Mouse (Mus musculus): ENCODE results near the gene Socs5. TPM values are rescaled to one million over a fixed set of nuclear protein-coding genes. Genes with fewer than 3 reads are reported as not detected.

The Socs5 gene
- polyA plus RNA-seq, 1 experiment from 2014 or later: 23.0 TPM

DNA sequence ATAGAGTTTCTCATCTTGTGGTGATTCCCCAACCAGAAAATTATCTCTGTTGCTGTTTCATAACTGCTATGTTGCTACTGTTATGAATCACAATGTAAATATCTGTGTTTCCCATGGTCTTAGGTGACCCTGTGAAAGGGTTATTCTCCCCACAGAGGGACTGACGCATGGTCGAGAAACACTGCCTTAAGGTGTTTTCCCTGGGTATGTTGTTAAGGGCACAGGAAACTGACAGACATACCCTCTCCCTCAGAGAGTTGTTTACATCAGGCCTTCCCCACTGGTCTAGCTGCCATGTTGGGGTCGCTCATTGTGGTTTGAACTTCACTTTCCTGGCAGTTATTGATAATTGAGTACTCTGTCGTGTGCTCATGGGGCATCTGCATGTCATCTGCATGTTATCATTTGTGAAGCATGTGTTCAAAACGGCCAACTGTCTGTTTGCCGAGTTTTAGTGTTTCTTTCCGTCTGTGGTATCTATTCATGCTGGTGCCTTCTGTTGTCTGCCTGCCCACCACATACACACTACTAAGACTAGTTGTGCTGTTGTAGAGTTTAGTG, 11.6 kb downstream of the Socs5 start:
- Histone ChIP-seq H3K4me2 (ENCODE audit: low read depth, low read length) (no peak overlapping the region), H3K9ac (replicated peaks; ENCODE audit: low read depth, low read length) (no peak overlapping the region), H3K9me3 (ENCODE audit: control insufficient read depth, low read length) (no peaks in the 10 kb centered on the region), H3K4me3 (ENCODE audit: low read depth, low read length) (no peak overlapping the region), H3K4me1 (ENCODE audit: control insufficient read depth, insufficient read depth, low read length) (peaks cover 10% of the 10 kb centered on the region; the same call in 1 of the 2 replicates), H3K27ac (ENCODE audit: low read depth, low read length) (no peak overlapping the region), H3K36me3 (ENCODE audit: control insufficient read depth, insufficient read depth, low read length) (no peaks in the 10 kb centered on the region), H3K27me3 (ENCODE audit: control insufficient read depth, insufficient read depth, low read length) (no peaks in the 10 kb centered on the region)
- no peak for ATAC-seq (ENCODE audit: low read depth)
- WGBS: 91% methylated on average over 7 of the region's 7 CpGs

DNA sequence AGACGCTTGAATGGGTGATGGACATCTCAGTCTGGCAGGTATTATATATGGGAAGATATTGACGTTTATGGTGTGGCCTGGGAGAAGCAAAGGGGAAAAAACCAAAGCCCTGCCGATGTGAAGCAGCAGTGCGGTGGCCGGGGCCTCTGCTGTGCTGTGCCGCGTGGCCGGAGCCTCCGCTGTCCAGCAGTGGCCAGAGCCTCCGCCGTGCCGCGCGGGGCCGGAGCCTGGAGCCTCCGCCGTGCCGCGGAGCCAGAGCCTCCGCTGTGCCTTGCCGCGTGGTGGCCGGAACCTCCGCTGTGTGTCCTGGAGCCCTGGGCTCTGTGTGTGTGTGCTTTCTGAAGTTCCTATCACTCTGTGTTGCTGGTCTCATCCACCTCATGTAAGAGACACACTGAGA, 17.9 kb downstream of the Socs5 start:
- Histone ChIP-seq H3K4me1 (ENCODE audit: control insufficient read depth, insufficient read depth, low read length) (no peaks in the 10 kb centered on the region), H3K4me2 (ENCODE audit: low read depth, low read length) (peak overlapping the region; percentile 42), H3K36me3 (ENCODE audit: control insufficient read depth, insufficient read depth, low read length) (0 out of 2 replicates have a peak, but pooled peaks cover 4% of the 10 kb centered on the region), H3K27ac (ENCODE audit: low read depth, low read length) (no peak overlapping the region), H3K9me3 (ENCODE audit: control insufficient read depth, low read length) (no peaks in the 10 kb centered on the region; the same call in none of the 2 replicates), H3K4me3 (ENCODE audit: low read depth, low read length) (no peak overlapping the region), H3K27me3 (ENCODE audit: control insufficient read depth, insufficient read depth, low read length) (no peaks in the 10 kb centered on the region), H3K9ac (replicated peaks; ENCODE audit: low read depth, low read length) (0 out of 2 replicates have a peak overlapping the region, but pooled peaks have one; percentile 11)
- WGBS: 47% methylated on average over 24 of the region's 24 CpGs
- no peak for ATAC-seq (ENCODE audit: low read depth)

DNA sequence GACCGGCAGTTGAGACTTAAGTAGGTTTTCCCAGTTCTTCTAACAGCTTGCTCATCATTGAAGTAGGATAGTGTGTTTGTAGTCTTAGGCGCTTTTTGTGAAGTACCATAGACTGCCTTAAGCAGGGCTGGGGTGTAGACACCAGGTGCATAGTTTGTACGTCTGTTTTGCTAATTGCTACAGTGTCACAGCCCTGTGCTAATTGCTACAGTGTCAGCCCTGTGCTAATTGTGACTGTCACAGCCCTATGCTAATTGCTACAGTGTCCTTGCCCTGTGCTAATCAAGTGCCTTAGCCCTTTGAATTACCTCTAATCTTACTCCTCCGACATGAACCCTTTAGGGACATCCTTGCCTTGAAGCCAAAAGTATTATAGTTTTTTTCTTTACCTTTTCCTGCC, 24.8 kb downstream of the Socs5 start:
- H3K4me3 ChIP-seq (ENCODE audit: low read depth, low read length): no peak overlapping the region
- peaks cover 10% of the 10 kb centered on the region; the same call in 1 of the 2 replicates for H3K36me3 ChIP-seq (ENCODE audit: control insufficient read depth, insufficient read depth, low read length)
- H3K27me3 ChIP-seq (ENCODE audit: control insufficient read depth, insufficient read depth, low read length): no peaks in the 10 kb centered on the region
- no peak overlapping the region for H3K27ac ChIP-seq (ENCODE audit: low read depth, low read length)
- no peak overlapping the region for H3K4me2 ChIP-seq (ENCODE audit: low read depth, low read length)
- no peaks in the 10 kb centered on the region for H3K4me1 ChIP-seq (ENCODE audit: control insufficient read depth, insufficient read depth, low read length)
- no peak overlapping the region for H3K9ac ChIP-seq (replicated peaks; ENCODE audit: low read depth, low read length)
- 56% methylated on average over 4 of the region's 4 CpGs for WGBS
- ATAC-seq (ENCODE audit: low read depth): no peak
- no peaks in the 10 kb centered on the region for H3K9me3 ChIP-seq (ENCODE audit: control insufficient read depth, low read length)

GRCm38 (mm10) chr17:87133823-87134222, 26.3 kb downstream of the Socs5 start:
- H3K4me1 ChIP-seq (ENCODE audit: control insufficient read depth, insufficient read depth, low read length): no peaks in the 10 kb centered on the region
- WGBS: 73% methylated on average over 23 of the region's 23 CpGs
- no peak overlapping the region for H3K4me2 ChIP-seq (ENCODE audit: low read depth, low read length)
- no peaks in the 10 kb centered on the region for H3K9me3 ChIP-seq (ENCODE audit: control insufficient read depth, low read length)
- ATAC-seq (ENCODE audit: low read depth): no peak
- no peak overlapping the region for H3K27ac ChIP-seq (ENCODE audit: low read depth, low read length)
- peaks cover 10% of the 10 kb centered on the region; the same call in 1 of the 2 replicates for H3K36me3 ChIP-seq (ENCODE audit: control insufficient read depth, insufficient read depth, low read length)
- H3K4me3 ChIP-seq (ENCODE audit: low read depth, low read length): no peak overlapping the region
- no peaks in the 10 kb centered on the region for H3K27me3 ChIP-seq (ENCODE audit: control insufficient read depth, insufficient read depth, low read length)
- no peak overlapping the region for H3K9ac ChIP-seq (replicated peaks; ENCODE audit: low read depth, low read length)

GRCm38 (mm10) chr17:87134631-87135030, 27.2 kb downstream of the Socs5 start:
- no peak overlapping the region for H3K27ac ChIP-seq (ENCODE audit: low read depth, low read length)
- WGBS: 94% methylated on average over 24 of the region's 24 CpGs
- H3K4me2 ChIP-seq (ENCODE audit: low read depth, low read length): no peak overlapping the region
- no peaks in the 10 kb centered on the region for H3K9me3 ChIP-seq (ENCODE audit: control insufficient read depth, low read length)
- no peaks in the 10 kb centered on the region for H3K27me3 ChIP-seq (ENCODE audit: control insufficient read depth, insufficient read depth, low read length)
- no peaks in the 10 kb centered on the region for H3K4me1 ChIP-seq (ENCODE audit: control insufficient read depth, insufficient read depth, low read length)
- peaks cover 10% of the 10 kb centered on the region; the same call in 1 of the 2 replicates for H3K36me3 ChIP-seq (ENCODE audit: control insufficient read depth, insufficient read depth, low read length)
- H3K9ac ChIP-seq (replicated peaks; ENCODE audit: low read depth, low read length): no peak overlapping the region
- no peak for ATAC-seq (ENCODE audit: low read depth)
- no peak overlapping the region for H3K4me3 ChIP-seq (ENCODE audit: low read depth, low read length)

DNA sequence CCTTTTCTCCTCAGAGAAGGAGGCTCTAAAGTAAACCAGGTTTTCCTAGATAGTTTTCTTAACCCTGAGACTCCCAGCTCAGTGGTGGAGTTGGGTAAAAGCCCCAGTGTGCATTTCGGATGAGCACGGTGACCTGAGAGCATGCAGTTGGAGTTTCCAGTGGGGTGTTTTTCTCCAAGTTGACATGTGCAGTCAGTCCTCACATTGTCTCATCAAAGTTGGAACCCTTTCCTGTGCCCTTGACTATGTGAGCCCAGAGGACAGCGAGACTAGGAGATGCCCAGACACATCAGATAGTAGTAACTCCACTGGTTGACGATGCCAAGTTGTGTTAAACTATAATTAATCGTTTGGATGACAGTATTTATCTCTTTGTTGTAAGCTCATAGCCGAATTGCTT, 28.3 kb downstream of the Socs5 start:
- Histone ChIP-seq H3K36me3 (ENCODE audit: control insufficient read depth, insufficient read depth, low read length) (peaks cover 10% of the 10 kb centered on the region; the same call in 1 of the 2 replicates), H3K9ac (replicated peaks; ENCODE audit: low read depth, low read length) (no peak overlapping the region), H3K9me3 (ENCODE audit: control insufficient read depth, low read length) (no peaks in the 10 kb centered on the region), H3K27ac (ENCODE audit: low read depth, low read length) (no peak overlapping the region), H3K4me1 (ENCODE audit: control insufficient read depth, insufficient read depth, low read length) (no peaks in the 10 kb centered on the region), H3K27me3 (ENCODE audit: control insufficient read depth, insufficient read depth, low read length) (no peaks in the 10 kb centered on the region), H3K4me3 (ENCODE audit: low read depth, low read length) (no peak overlapping the region), H3K4me2 (ENCODE audit: low read depth, low read length) (no peak overlapping the region)
- ATAC-seq (ENCODE audit: low read depth): no peak
- 91% methylated on average over 6 of the region's 6 CpGs for WGBS

GRCm38 (mm10) chr17:87141188-87141935, 33.9 kb downstream of the Socs5 start:
- no peak for ATAC-seq (ENCODE audit: low read depth)
- no peaks in the 10 kb centered on the region for H3K9me3 ChIP-seq (ENCODE audit: control insufficient read depth, low read length)
- no peaks in the 10 kb centered on the region; the same call in 1 of the 2 replicates for H3K36me3 ChIP-seq (ENCODE audit: control insufficient read depth, insufficient read depth, low read length)
- WGBS: 85% methylated on average over 9 of the region's 9 CpGs
- H3K4me2 ChIP-seq (ENCODE audit: low read depth, low read length): no peak overlapping the region
- H3K27me3 ChIP-seq (ENCODE audit: control insufficient read depth, insufficient read depth, low read length): no peaks in the 10 kb centered on the region
- H3K4me1 ChIP-seq (ENCODE audit: control insufficient read depth, insufficient read depth, low read length): no peaks in the 10 kb centered on the region
- H3K4me3 ChIP-seq (ENCODE audit: low read depth, low read length): no peak overlapping the region
- no peak overlapping the region for H3K9ac ChIP-seq (replicated peaks; ENCODE audit: low read depth, low read length)
- H3K27ac ChIP-seq (ENCODE audit: low read depth, low read length): no peak overlapping the region

DNA sequence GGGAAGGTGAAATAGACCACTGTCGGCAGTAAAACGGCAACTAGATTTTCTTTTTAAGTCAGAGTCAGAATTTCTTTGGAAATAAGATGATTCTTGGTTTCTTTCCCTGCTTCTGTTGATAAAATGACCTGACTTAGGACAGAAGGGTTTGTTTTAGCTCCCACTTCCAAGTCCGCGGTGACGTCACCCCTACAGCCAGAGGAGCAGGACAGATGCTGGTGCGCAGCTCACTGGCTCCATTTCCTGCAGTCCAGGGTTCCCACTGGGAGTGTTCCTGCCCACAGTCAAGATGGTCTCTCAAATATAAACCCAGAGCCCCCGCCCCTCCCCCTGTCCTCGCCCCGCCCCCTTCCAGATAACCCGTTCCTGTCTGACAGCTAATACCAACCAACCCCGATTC, 34.8 kb downstream of the Socs5 start:
- H3K4me2 ChIP-seq (ENCODE audit: low read depth, low read length): no peak overlapping the region
- no peak overlapping the region for H3K4me3 ChIP-seq (ENCODE audit: low read depth, low read length)
- WGBS: 50% methylated on average over 11 of the region's 11 CpGs

DNA sequence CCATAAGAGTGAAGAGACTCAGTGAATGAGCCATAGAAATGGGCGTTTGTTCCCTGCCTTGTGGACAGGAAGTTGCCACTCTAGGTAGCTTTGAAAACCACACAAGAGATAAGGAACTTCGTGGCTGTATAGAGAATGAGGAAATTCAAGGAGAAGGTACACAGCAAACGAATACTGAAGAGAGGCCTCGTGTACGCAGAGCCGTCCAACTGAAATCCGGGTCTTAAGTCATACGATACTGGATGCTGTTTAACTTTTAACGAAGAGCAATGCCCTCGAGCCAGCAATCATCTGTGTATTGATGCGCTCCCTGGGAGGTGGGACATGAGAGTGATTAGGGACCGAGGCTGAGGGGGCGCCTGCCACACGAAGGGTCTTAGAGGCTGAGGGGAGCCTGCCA, 35.7 kb downstream of the Socs5 start:
- no peak for ATAC-seq (ENCODE audit: low read depth)
- WGBS: 72% methylated on average over 14 of the region's 14 CpGs
- Histone ChIP-seq H3K36me3 (ENCODE audit: control insufficient read depth, insufficient read depth, low read length) (no peaks in the 10 kb centered on the region), H3K27ac (ENCODE audit: low read depth, low read length) (no peak overlapping the region), H3K27me3 (ENCODE audit: control insufficient read depth, insufficient read depth, low read length) (no peaks in the 10 kb centered on the region), H3K4me3 (ENCODE audit: low read depth, low read length) (no peak overlapping the region), H3K9me3 (ENCODE audit: control insufficient read depth, low read length) (no peaks in the 10 kb centered on the region), H3K4me2 (ENCODE audit: low read depth, low read length) (no peak overlapping the region), H3K4me1 (ENCODE audit: control insufficient read depth, insufficient read depth, low read length) (no peaks in the 10 kb centered on the region), H3K9ac (replicated peaks; ENCODE audit: low read depth, low read length) (no peak overlapping the region)

More for the DNA sequence above, 34.8 kb downstream of the Socs5 start:
- ATAC-seq (ENCODE audit: low read depth): no peak
- no peaks in the 10 kb centered on the region for H3K27me3 ChIP-seq (ENCODE audit: control insufficient read depth, insufficient read depth, low read length)
- H3K27ac ChIP-seq (ENCODE audit: low read depth, low read length): no peak overlapping the region
- no peaks in the 10 kb centered on the region for H3K36me3 ChIP-seq (ENCODE audit: control insufficient read depth, insufficient read depth, low read length)
- H3K9ac ChIP-seq (replicated peaks; ENCODE audit: low read depth, low read length): no peak overlapping the region
- no peaks in the 10 kb centered on the region for H3K4me1 ChIP-seq (ENCODE audit: control insufficient read depth, insufficient read depth, low read length)
- no peaks in the 10 kb centered on the region for H3K9me3 ChIP-seq (ENCODE audit: control insufficient read depth, low read length)

Measured in neural tube, embryonic 14.5 days (tissue).